Mouse (Mus musculus): ENCODE data around the gene Cox8a. TPM values are rescaled to one million over a fixed set of nuclear protein-coding genes. Genes with fewer than 3 reads are reported as not detected.

Gene Cox8a
- polyA plus RNA-seq, 1 experiment from 2014 or later, result 884 TPM

GRCm38 (mm10) chr19:7171447-7171846, 46.0 kb downstream of the Cox8a start:
- no peaks in the 10 kb centered on the region for H3K27me3 ChIP-seq (ENCODE audit: control insufficient read depth, insufficient read depth, low read depth, low read length)
- H3K4me1 ChIP-seq (ENCODE audit: control insufficient read depth, insufficient read depth, low read length), result peaks cover 17% of the 10 kb centered on the region
- H3K27ac ChIP-seq (ENCODE audit: low read length), result no peak overlapping the region
- H3K9ac ChIP-seq (ENCODE audit: low read depth, low read length), result no peak overlapping the region; the same call in 1 of the 2 replicates
- no peak for ATAC-seq
- WGBS, result 10% methylated on average over 8 of the region's 8 CpGs
- no peaks in the 10 kb centered on the region for H3K9me3 ChIP-seq (replicated peaks; ENCODE audit: control insufficient read depth, low read length, poor library complexity, severe bottlenecking)
- no peak overlapping the region for H3K4me2 ChIP-seq (ENCODE audit: low read length)
- no peak overlapping the region for H3K4me3 ChIP-seq (ENCODE audit: low read depth, low read length)
- no peaks in the 10 kb centered on the region for H3K36me3 ChIP-seq (ENCODE audit: control insufficient read depth, insufficient read depth, low read length)

DNA sequence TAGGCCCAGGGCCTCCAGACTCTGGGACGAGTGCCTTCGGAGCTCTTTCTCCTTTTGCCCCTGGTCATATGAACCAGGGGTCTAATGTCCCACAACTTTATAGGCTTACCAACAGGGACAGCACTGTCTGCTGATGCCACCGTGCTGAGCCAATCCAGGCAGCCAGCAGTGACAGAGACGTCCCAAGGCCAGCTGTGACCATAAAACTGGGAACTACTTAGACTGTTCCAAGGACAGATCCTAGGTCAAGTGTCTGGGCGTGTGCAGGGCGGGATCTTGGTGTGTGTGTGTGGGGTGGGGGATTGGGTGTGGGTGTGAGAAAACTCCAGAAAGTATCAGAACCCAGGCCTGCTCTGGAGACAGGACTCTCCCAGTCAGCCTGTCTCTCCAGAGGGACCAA, 46.5 kb downstream of the Cox8a start:
- Histone ChIP-seq H3K4me2 (ENCODE audit: low read length) (no peak overlapping the region), H3K4me1 (ENCODE audit: control insufficient read depth, insufficient read depth, low read length) (peaks cover 22% of the 10 kb centered on the region), H3K27me3 (ENCODE audit: control insufficient read depth, insufficient read depth, low read depth, low read length) (no peaks in the 10 kb centered on the region), H3K9ac (ENCODE audit: low read depth, low read length) (no peak overlapping the region), H3K9me3 (replicated peaks; ENCODE audit: control insufficient read depth, low read length, poor library complexity, severe bottlenecking) (no peaks in the 10 kb centered on the region), H3K4me3 (ENCODE audit: low read depth, low read length) (no peak overlapping the region), H3K36me3 (ENCODE audit: control insufficient read depth, insufficient read depth, low read length) (no peaks in the 10 kb centered on the region), H3K27ac (ENCODE audit: low read length) (no peak overlapping the region)
- WGBS, result 75% methylated on average over 6 of the region's 6 CpGs
- no peak for ATAC-seq

DNA sequence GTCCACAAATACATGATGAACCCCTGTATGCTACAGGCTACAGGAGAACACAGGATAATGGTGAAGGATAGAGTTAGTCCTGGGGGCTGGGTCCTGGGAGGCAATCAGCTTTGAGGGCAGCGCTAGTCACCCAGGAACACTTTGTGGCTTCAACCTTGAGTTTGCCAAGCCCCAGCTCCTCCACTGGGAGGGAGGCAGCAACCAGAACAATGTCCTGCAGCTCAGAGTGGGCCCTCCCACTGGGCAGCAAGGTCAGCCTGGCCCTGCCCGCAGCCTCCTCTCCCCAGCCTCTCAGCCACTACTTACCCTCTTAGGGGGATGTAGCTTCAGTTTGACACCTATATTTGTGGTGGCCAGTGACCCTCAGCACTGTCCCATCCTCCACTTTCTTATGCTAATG, 49.0 kb downstream of the Cox8a start:
- Histone ChIP-seq H3K27me3 (ENCODE audit: control insufficient read depth, insufficient read depth, low read depth, low read length) (no peaks in the 10 kb centered on the region), H3K4me3 (ENCODE audit: low read depth, low read length) (no peak overlapping the region), H3K27ac (ENCODE audit: low read length) (no peak overlapping the region), H3K4me1 (ENCODE audit: control insufficient read depth, insufficient read depth, low read length) (peaks cover 39% of the 10 kb centered on the region), H3K9ac (ENCODE audit: low read depth, low read length) (no peak overlapping the region), H3K9me3 (replicated peaks; ENCODE audit: control insufficient read depth, low read length, poor library complexity, severe bottlenecking) (no peaks in the 10 kb centered on the region), H3K36me3 (ENCODE audit: control insufficient read depth, insufficient read depth, low read length) (no peaks in the 10 kb centered on the region), H3K4me2 (ENCODE audit: low read length) (no peak overlapping the region)
- no peak for ATAC-seq
- WGBS, result 32% methylated on average over 2 of the region's 2 CpGs

DNA sequence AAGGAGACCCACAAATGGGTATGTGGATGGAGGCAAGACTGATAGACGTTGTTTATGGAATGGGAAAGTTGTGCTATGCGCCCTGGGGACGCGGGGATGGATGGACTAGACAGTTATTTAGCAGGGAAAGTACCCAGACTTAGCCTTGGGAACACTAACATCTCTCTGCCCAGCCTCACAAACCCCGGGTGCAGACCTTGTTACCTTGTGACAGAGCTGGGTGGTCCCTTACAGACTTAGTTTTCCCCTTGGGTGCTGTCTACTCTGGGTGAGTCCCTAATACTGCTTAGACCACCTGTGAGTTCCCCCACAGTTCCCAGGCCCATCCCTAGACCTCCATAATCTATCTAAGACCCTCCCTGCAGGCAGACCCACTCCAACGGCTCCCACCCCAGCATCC, 50.6 kb downstream of the Cox8a start:
- Histone ChIP-seq H3K27ac (ENCODE audit: low read length) (no peak overlapping the region), H3K4me1 (ENCODE audit: control insufficient read depth, insufficient read depth, low read length) (peaks cover 33% of the 10 kb centered on the region), H3K27me3 (ENCODE audit: control insufficient read depth, insufficient read depth, low read depth, low read length) (no peaks in the 10 kb centered on the region; the same call in 1 of the 2 replicates), H3K36me3 (ENCODE audit: control insufficient read depth, insufficient read depth, low read length) (no peaks in the 10 kb centered on the region), H3K4me3 (ENCODE audit: low read depth, low read length) (no peak overlapping the region), H3K4me2 (ENCODE audit: low read length) (no peak overlapping the region), H3K9me3 (replicated peaks; ENCODE audit: control insufficient read depth, low read length, poor library complexity, severe bottlenecking) (no peaks in the 10 kb centered on the region), H3K9ac (ENCODE audit: low read depth, low read length) (no peak overlapping the region)
- 8% methylated on average over 6 of the region's 6 CpGs for WGBS
- no peak for ATAC-seq

DNA sequence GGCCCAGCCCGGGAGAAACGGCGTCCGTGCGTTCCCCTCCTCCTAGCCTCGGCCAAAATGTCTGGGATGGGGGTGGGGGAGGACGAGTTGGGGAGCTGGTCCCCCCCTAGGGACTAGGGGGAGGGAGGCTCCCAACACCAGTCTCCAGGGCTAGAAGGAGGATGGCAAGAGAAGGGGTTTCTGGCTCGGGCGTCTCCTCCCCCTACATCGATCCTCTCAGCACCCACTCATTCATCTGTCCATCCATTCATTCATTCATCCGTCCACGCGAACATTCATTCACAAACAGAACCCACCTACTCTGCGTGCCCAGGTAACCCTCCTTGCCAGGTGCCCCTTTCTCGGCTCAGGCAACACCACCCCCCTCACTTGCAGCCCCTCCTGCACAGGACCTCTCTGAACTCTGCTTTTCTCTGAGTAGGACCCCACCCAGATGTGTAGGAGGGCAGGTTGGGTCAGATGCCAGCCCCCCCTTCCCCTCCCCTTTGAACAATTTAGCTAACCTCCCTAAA, 51.2 kb downstream of the Cox8a start:
- WGBS, result 2% methylated on average over 15 of the region's 15 CpGs
- H3K4me1 ChIP-seq (ENCODE audit: control insufficient read depth, insufficient read depth, low read length), result peaks cover 28% of the 10 kb centered on the region
- H3K4me3 ChIP-seq (ENCODE audit: low read depth, low read length), result peak overlapping the region; percentile 98
- H3K27ac ChIP-seq (ENCODE audit: low read length), result no peak overlapping the region
- peak overlapping the region; percentile 83 for H3K9ac ChIP-seq (ENCODE audit: low read depth, low read length)
- peak; percentile 9; the same call in 1 of the 2 replicates for ATAC-seq
- peak overlapping the region; percentile 94 for H3K4me2 ChIP-seq (ENCODE audit: low read length)
- no peaks in the 10 kb centered on the region for H3K36me3 ChIP-seq (ENCODE audit: control insufficient read depth, insufficient read depth, low read length)
- H3K27me3 ChIP-seq (ENCODE audit: control insufficient read depth, insufficient read depth, low read depth, low read length), result no peaks in the 10 kb centered on the region; the same call in 1 of the 2 replicates
- no peaks in the 10 kb centered on the region for H3K9me3 ChIP-seq (replicated peaks; ENCODE audit: control insufficient read depth, low read length, poor library complexity, severe bottlenecking)

- WGBS, result under 1% methylated on average over 66 of the region's 105 CpGs
Measured at GRCm38 (mm10) chr19:7165509-7166199, 51.8 kb downstream of the Cox8a start.

More at GRCm38 (mm10) chr19:7165509-7166199, 51.8 kb downstream of the Cox8a start:
- Histone ChIP-seq H3K27ac (ENCODE audit: low read length) (peak overlapping the region; percentile 64), H3K9ac (ENCODE audit: low read depth, low read length) (peak overlapping the region; percentile 83), H3K4me2 (ENCODE audit: low read length) (peak overlapping the region; percentile 94), H3K4me1 (ENCODE audit: control insufficient read depth, insufficient read depth, low read length) (peaks cover 32% of the 10 kb centered on the region), H3K27me3 (ENCODE audit: control insufficient read depth, insufficient read depth, low read depth, low read length) (no peaks in the 10 kb centered on the region; the same call in 1 of the 2 replicates), H3K9me3 (replicated peaks; ENCODE audit: control insufficient read depth, low read length, poor library complexity, severe bottlenecking) (no peaks in the 10 kb centered on the region), H3K4me3 (ENCODE audit: low read depth, low read length) (peak overlapping the region; percentile 98), H3K36me3 (ENCODE audit: control insufficient read depth, insufficient read depth, low read length) (no peaks in the 10 kb centered on the region)
- peak; percentile 22; the same call in 1 of the 2 replicates for ATAC-seq

Other genes starting within 250 kb of the Cox8a start
- gene Ppp1r14b, start 242.6 kb downstream of the Cox8a start, polyA plus RNA-seq (2015; fragmentation: Nextera tagmentation; extraction: Ambion mirVana), result 111 and 136 TPM in 2 replicates
- gene Plcb3, start 241.1 kb downstream of the Cox8a start, polyA plus RNA-seq (2015; fragmentation: Nextera tagmentation; extraction: Ambion mirVana), result 9.7 and 10.7 TPM in 2 replicates
- gene Fkbp2, start 237.1 kb downstream of the Cox8a start, polyA plus RNA-seq (2015; fragmentation: Nextera tagmentation; extraction: Ambion mirVana), result 114 and 129 TPM in 2 replicates
- 41.9 and 57.8 TPM in 2 replicates for gene Vegfb, start 230.0 kb downstream of the Cox8a start, polyA plus RNA-seq (2015; fragmentation: Nextera tagmentation; extraction: Ambion mirVana)
- 21.6 and 22.9 TPM in 2 replicates for gene Dnajc4, start 225.0 kb downstream of the Cox8a start, polyA plus RNA-seq (2015; fragmentation: Nextera tagmentation; extraction: Ambion mirVana)
- 19.4 and 19.6 TPM in 2 replicates for gene Nudt22, start 221.5 kb downstream of the Cox8a start, polyA plus RNA-seq (2015; fragmentation: Nextera tagmentation; extraction: Ambion mirVana)
- 17.2 and 17.3 TPM in 2 replicates for gene Trpt1, start 221.5 kb downstream of the Cox8a start, polyA plus RNA-seq (2015; fragmentation: Nextera tagmentation; extraction: Ambion mirVana)
- 3.0 and 3.5 TPM in 2 replicates for gene Fermt3, start 198.1 kb downstream of the Cox8a start, polyA plus RNA-seq (2015; fragmentation: Nextera tagmentation; extraction: Ambion mirVana)
- 204 and 211 TPM in 2 replicates for gene Stip1, start 177.6 kb downstream of the Cox8a start, polyA plus RNA-seq (2015; fragmentation: Nextera tagmentation; extraction: Ambion mirVana)
- 4.4 and 5.9 TPM in 2 replicates for gene Macrod1, start 160.8 kb downstream of the Cox8a start, polyA plus RNA-seq (2015; fragmentation: Nextera tagmentation; extraction: Ambion mirVana)
- gene Flrt1, start 111.9 kb downstream of the Cox8a start, polyA plus RNA-seq (2015; fragmentation: Nextera tagmentation; extraction: Ambion mirVana), result 11.6 and 12.0 TPM in 2 replicates
- gene Otub1, start 11.3 kb downstream of the Cox8a start, polyA plus RNA-seq (2015; fragmentation: Nextera tagmentation; extraction: Ambion mirVana), result 235 and 240 TPM in 2 replicates
- 68.1 and 69.6 TPM in 2 replicates for gene Naa40, start 23.6 kb upstream of the Cox8a start, polyA plus RNA-seq (2015; fragmentation: Nextera tagmentation; extraction: Ambion mirVana)
- gene Rcor2, start 49.7 kb upstream of the Cox8a start, polyA plus RNA-seq (2015; fragmentation: Nextera tagmentation; extraction: Ambion mirVana), result 17.9 and 20.1 TPM in 2 replicates
- gene Mark2, start 124.2 kb upstream of the Cox8a start, polyA plus RNA-seq (2015; fragmentation: Nextera tagmentation; extraction: Ambion mirVana), result 42.2 and 43.8 TPM in 2 replicates
- 30.7 and 32.3 TPM in 2 replicates for gene Spindoc, start 165.4 kb upstream of the Cox8a start, polyA plus RNA-seq (2015; fragmentation: Nextera tagmentation; extraction: Ambion mirVana)
- gene 2700081O15Rik, start 200.0 kb upstream of the Cox8a start, polyA plus RNA-seq (2015; fragmentation: Nextera tagmentation; extraction: Ambion mirVana), result 11.0 and 12.0 TPM in 2 replicates

Data from midbrain, embryonic 16.5 days (tissue).